Mouse (Mus musculus) limb, embryonic 10.5 days (tissue): ENCODE data around the gene Zkscan16. TPM values are rescaled to one million over a fixed set of nuclear protein-coding genes. Genes with fewer than 3 reads are reported as not detected.
A peak's percentile ranks its signal among the peaks of the same experiment; 100 is the strongest.

Experiments
- DNase-seq: peaks from one replicate; pipeline ENCODE4 v3.0.0-alpha.2; 2017; ENCODE audit warnings: low spot score
- H3K27ac ChIP-seq: fragments of 300-500 bp; sonication (generic); 2 replicates; pipeline ENCODE4 v1.5.1; 2016; ENCODE audit warnings: mild to moderate bottlenecking
- H3K27me3 ChIP-seq: fragments of 300-500 bp; sonication (generic); 2 replicates; pipeline ENCODE4 v1.6.1; 2016; ENCODE audit warnings: low read depth, mild to moderate bottlenecking; ENCODE audit not compliant: poor library complexity, severe bottlenecking
- H3K36me3 ChIP-seq: fragments of 300-500 bp; sonication (generic); 2 replicates; pipeline ENCODE4 v1.6.1; 2016; ENCODE audit warnings: mild to moderate bottlenecking, moderate library complexity
- H3K4me1 ChIP-seq: fragments of 300-500 bp; sonication (generic); 2 replicates; pipeline ENCODE4 v1.6.1; 2016
- H3K4me3 ChIP-seq: fragments of 300-500 bp; sonication (generic); 2 replicates; pipeline ENCODE4 v1.5.1; 2016; ENCODE audit warnings: mild to moderate bottlenecking, moderate library complexity
- H3K9me3 ChIP-seq: fragments of 300-500 bp; sonication (generic); replicated peaks from 2 replicates; pipeline ENCODE4 v1.6.1; 2016; ENCODE audit warnings: mild to moderate bottlenecking
- WGBS: fragments of 180-500 bp; shearing (Covaris S2); methylation state at CpG from one replicate; pipeline ENCODE4 v1.1.7; 2016; 5-methylcytosine and 5-hydroxymethylcytosine counted together
- polyA plus RNA-seq: library from polyadenylated mRNA; unstranded; fragments of >200 nt; fragmentation: Nextera tagmentation; extraction: Ambion mirVana; gene quantifications from 2 replicates; pipeline ENCODE4 v1.2.1, GENCODE M21; 2016

Zkscan16 gene
- 1.0 and 1.1 TPM in 2 replicates for polyA plus RNA-seq

GRCm38 (mm10) chr4:58943420-58944205, at the start of gene Zkscan16:
Gene Zkscan16 (plus strand): TSS chr4:58943628.
- 1% methylated on average over 50 of the region's 50 CpGs for WGBS
- Histone ChIP-seq H3K4me3 (peak within 1 kb of the TSS; percentile 83), H3K4me1 (peaks cover 20% of the 10 kb centered on the region), H3K27ac (peak within 1 kb of the TSS; percentile 86), H3K36me3 (no peaks in the 10 kb centered on the region), H3K27me3 (peaks cover 14% of the 10 kb centered on the region), H3K9me3 (no peaks in the 10 kb centered on the region)
- peak; percentile 96 for DNase-seq

- Histone ChIP-seq H3K36me3 (no peaks in the 10 kb centered on the region), H3K4me1 (no peaks in the 10 kb centered on the region), H3K4me3 (no peak overlapping the region), H3K27me3 (no peaks in the 10 kb centered on the region), H3K9me3 (no peaks in the 10 kb centered on the region), H3K27ac (no peak overlapping the region)
- DNase-seq, result no peak
- 90% methylated on average over 7 of the region's 7 CpGs for WGBS
These were observed 49.0 kb upstream of the Zkscan16 start for GRCm38 (mm10) chr4:58894399-58894798.

- Histone ChIP-seq H3K36me3 (no peaks in the 10 kb centered on the region), H3K4me3 (no peak overlapping the region), H3K4me1 (no peaks in the 10 kb centered on the region), H3K9me3 (no peaks in the 10 kb centered on the region), H3K27me3 (no peaks in the 10 kb centered on the region), H3K27ac (no peak overlapping the region)
- no peak for DNase-seq
- 76% methylated on average over 4 of the region's 4 CpGs for WGBS
These were observed 46.0 kb upstream of the Zkscan16 start for GRCm38 (mm10) chr4:58897436-58897835.

GRCm38 (mm10) chr4:58898318-58898717, 45.1 kb upstream of the Zkscan16 start:
- no peak for DNase-seq
- H3K4me3 ChIP-seq, result no peak overlapping the region
- no peaks in the 10 kb centered on the region for H3K9me3 ChIP-seq
- H3K27me3 ChIP-seq, result no peaks in the 10 kb centered on the region
- H3K4me1 ChIP-seq, result 0 out of 2 replicates have a peak, but pooled peaks cover 8% of the 10 kb centered on the region
- H3K36me3 ChIP-seq, result no peaks in the 10 kb centered on the region
- H3K27ac ChIP-seq, result no peak overlapping the region

GRCm38 (mm10) chr4:58907453-58907852, 36.0 kb upstream of the Zkscan16 start:
- Histone ChIP-seq H3K4me3 (no peak overlapping the region), H3K27ac (no peak overlapping the region), H3K27me3 (no peaks in the 10 kb centered on the region), H3K4me1 (peaks cover 17% of the 10 kb centered on the region), H3K36me3 (no peaks in the 10 kb centered on the region), H3K9me3 (no peaks in the 10 kb centered on the region)
- no peak for DNase-seq
- 93% methylated on average over 1 of the region's 1 CpGs for WGBS

- Histone ChIP-seq H3K27ac (peak overlapping the region; percentile 99; the same call in 1 of the 2 replicates), H3K9me3 (no peaks in the 10 kb centered on the region), H3K36me3 (no peaks in the 10 kb centered on the region), H3K27me3 (no peaks in the 10 kb centered on the region), H3K4me1 (peaks cover 16% of the 10 kb centered on the region), H3K4me3 (peak overlapping the region; percentile 91)
- no peak for DNase-seq
- 34% methylated on average over 16 of the region's 16 CpGs for WGBS
These were observed 33.0 kb upstream of the Zkscan16 start for GRCm38 (mm10) chr4:58910175-58911068.

- no peaks in the 10 kb centered on the region for H3K27me3 ChIP-seq
- peaks cover 16% of the 10 kb centered on the region for H3K4me1 ChIP-seq
- DNase-seq, result peak; percentile 78
- H3K36me3 ChIP-seq, result no peaks in the 10 kb centered on the region
- peak overlapping the region; percentile 99 for H3K27ac ChIP-seq
- WGBS, result under 1% methylated on average over 56 of the region's 56 CpGs
- H3K4me3 ChIP-seq, result peak overlapping the region; percentile 91
- H3K9me3 ChIP-seq, result no peaks in the 10 kb centered on the region
These were observed 32.2 kb upstream of the Zkscan16 start for GRCm38 (mm10) chr4:58911069-58911830.

GRCm38 (mm10) chr4:58911831-58912628, 31.4 kb upstream of the Zkscan16 start:
- Histone ChIP-seq H3K36me3 (no peaks in the 10 kb centered on the region), H3K4me1 (peaks cover 16% of the 10 kb centered on the region), H3K4me3 (peak overlapping the region; percentile 91), H3K27ac (peak overlapping the region; percentile 99), H3K27me3 (no peaks in the 10 kb centered on the region), H3K9me3 (no peaks in the 10 kb centered on the region)
- peak; percentile 88 for DNase-seq
- WGBS, result under 1% methylated on average over 116 of the region's 126 CpGs

GRCm38 (mm10) chr4:58912629-58913335, 30.6 kb upstream of the Zkscan16 start, which contains the start of gene Ecpas:
Gene Ecpas (minus strand): TSS chr4:58912749.
- 5% methylated on average over 43 of the region's 43 CpGs for WGBS
- DNase-seq, result no peak

GRCm38 (mm10) chr4:58913336-58914026, 29.9 kb upstream of the Zkscan16 start:
- Histone ChIP-seq H3K4me1 (peaks cover 16% of the 10 kb centered on the region), H3K27me3 (no peaks in the 10 kb centered on the region), H3K36me3 (no peaks in the 10 kb centered on the region), H3K27ac (no peak overlapping the region), H3K4me3 (peak overlapping the region; percentile 91; the same call in 1 of the 2 replicates), H3K9me3 (no peaks in the 10 kb centered on the region)
- no peak for DNase-seq
- WGBS, result 22% methylated on average over 3 of the region's 3 CpGs

More at GRCm38 (mm10) chr4:58912629-58913335, 30.6 kb upstream of the Zkscan16 start, which contains the start of gene Ecpas:
- Histone ChIP-seq H3K9me3 (no peaks in the 10 kb centered on the region), H3K27me3 (no peaks in the 10 kb centered on the region), H3K4me1 (peaks cover 16% of the 10 kb centered on the region), H3K36me3 (no peaks in the 10 kb centered on the region), H3K27ac (peak within 1 kb of the TSS; percentile 99), H3K4me3 (peak within 1 kb of the TSS; percentile 91)
